Mouse (Mus musculus) liver, embryonic 14 days (tissue): ENCODE measurements around the gene Polr3f. TPM values are rescaled to one million over a fixed set of nuclear protein-coding genes. Genes with fewer than 3 reads are reported as not detected.

Source experiments
- polyA plus RNA-seq: library from polyadenylated mRNA; depleted of rRNA; stranded (reverse); fragments of >200 nt; gene quantifications from 2 replicates; pipeline ENCODE4 v1.2.3, GENCODE M21; 2012; rRNA removed

Polr3f gene
- 6.2 and 6.8 TPM in 2 replicates for polyA plus RNA-seq

DNA sequence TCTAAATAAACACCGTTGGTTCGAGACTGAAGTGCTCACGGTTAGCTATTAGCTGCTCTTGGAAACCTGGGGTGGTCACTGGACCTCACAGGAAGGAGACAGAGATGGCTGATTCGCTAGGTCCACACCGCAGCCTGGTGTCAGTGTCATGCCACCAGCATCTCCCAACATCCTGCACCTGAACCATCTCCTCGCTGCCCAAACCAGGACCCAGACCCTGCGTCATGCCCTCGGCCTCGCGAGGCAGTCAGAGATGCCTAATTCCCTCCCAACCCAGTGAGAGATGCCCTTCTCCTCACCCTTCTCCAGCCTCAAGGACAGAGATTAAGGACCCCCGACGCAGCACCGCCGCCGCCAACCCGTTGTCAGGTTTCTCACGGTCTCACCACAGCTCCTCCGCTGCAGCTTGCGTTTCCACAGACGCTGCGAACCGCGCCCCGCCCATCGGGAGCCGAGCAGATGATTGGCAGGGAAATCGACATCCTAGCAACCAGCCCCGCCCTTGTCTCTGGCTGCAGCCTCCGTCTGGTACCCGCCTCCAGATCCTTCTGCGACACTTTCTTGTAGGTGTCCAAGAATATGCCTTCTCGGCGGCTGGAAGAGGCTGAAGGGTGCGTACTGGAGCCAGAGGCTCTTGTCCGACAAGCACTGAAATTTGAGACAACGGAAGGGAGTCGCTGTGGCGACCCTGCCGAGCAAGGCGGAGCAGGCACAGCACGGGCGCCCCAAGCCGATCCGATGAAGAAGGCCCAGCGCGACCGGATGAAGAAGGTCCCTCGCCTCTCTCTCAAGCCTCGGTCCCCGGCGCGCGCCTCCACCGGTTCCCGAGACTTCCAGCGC is at the start of gene Polr3f, which contains the start of gene Dzank1:
Gene Polr3f, plus strand, starts transcription at position 738 of the 840 bp plus-strand sequence.
Gene Dzank1, minus strand, starts transcription at position 434 of the 840 bp plus-strand sequence.

DNA sequence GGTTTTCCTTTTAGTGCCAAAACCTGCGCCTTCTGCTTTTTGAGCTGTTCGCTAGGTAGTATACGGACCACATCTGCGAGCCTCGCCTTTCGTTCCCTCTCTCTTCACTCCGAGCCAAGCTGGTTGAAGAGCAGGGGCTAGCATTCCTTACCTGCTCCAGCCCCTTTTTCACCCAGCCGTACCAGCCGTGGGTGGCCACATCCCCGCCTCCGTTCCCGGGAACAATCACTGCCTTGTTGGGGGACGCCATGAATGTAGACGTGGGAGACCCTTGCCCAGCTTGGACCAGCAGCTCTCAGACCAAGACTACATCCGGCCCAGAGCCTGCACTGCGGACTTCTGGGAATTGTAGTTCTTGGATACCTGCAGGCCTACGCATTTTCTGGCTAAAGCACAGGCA is 23.0 kb downstream of the Polr3f start, which contains the start of gene Rbbp9:
Gene Rbbp9, minus strand, starts transcription at position 341 of the 400 bp plus-strand sequence.

DNA sequence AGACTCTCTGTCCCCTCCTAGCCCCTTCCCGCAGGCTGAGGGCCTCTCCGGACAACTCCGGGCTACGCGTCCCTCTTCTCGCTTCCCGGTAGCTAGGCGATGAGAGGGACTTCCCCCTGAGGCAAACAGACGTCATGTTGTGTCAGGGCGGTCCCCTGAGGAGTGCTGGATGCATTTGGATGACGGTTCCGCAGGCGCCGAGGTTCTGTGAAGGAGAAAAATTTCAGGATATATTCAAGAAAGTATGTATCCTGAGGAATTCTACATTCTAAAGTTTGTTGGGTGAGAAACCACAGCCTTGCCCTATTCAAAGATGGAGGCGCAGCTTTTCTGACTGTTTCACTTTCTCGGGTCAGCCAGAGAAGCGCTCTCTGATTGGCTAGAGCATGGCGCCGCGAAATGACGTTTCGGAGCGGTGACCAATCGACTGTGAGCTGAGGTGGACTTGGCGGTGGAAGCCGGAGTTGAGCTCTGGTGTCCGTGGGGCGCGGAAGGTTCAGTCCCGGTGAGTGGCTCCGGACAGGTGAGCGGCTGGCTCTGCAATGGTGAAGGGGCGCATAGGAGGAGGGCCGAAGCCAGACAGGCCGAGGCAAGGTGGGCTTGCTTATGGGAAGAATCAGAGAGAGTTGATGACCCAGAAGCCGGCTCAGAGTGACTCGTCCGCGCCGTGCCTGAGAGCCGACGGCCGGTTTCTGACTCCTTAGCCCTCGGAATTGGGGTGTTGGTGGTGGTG is 28.5 kb downstream of the Polr3f start, which contains the start of gene Sec23b:
Gene Sec23b, plus strand, starts transcription at position 410 of the 733 bp plus-strand sequence.

Other genes with a start within 250 kb of the Polr3f start
- 0.02 and 0.03 TPM in 2 replicates for gene Ovol2, start 195.6 kb upstream of the Polr3f start, polyA plus RNA-seq
- 13.0 and 13.9 TPM in 2 replicates for gene Kat14, start 158.7 kb upstream of the Polr3f start, polyA plus RNA-seq
- gene Pet117, start 158.7 kb upstream of the Polr3f start, polyA plus RNA-seq: not detected in 2 replicates
- gene Dzank1, start 304 bp upstream of the Polr3f start, polyA plus RNA-seq: 0.01 and 0.03 TPM in 2 replicates
- gene Rbbp9, start 23.2 kb downstream of the Polr3f start, polyA plus RNA-seq: 4.2 and 4.6 TPM in 2 replicates
- 25.3 and 30.1 TPM in 2 replicates for gene Sec23b, start 28.5 kb downstream of the Polr3f start, polyA plus RNA-seq
- 16.6 and 17.7 TPM in 2 replicates for gene Smim26, start 66.3 kb downstream of the Polr3f start, polyA plus RNA-seq
- gene Dtd1, start 72.2 kb downstream of the Polr3f start, polyA plus RNA-seq: 11.2 and 11.9 TPM in 2 replicates